Mouse (Mus musculus): ENCODE measurements around the gene Slc25a38. TPM values are rescaled to one million over a fixed set of nuclear protein-coding genes. Genes with fewer than 3 reads are reported as not detected.

Gene Slc25a38
- total RNA-seq (2021): 10 to 100 TPM; 23.4 to 23.8 TPM
- long read RNA-seq, experiment 1, transcript Slc25a38-201 (7 exons, 1,791 nt): major isoform, 17 of 32 reads
- long read RNA-seq, experiment 1, partial matches to known transcripts: 0 of 32 reads
- long read RNA-seq, experiment 1, other reads (novel, unspliced or antisense): 11 of 32 reads
- long read RNA-seq, experiment 2, partial matches to known transcripts: 0 of 8 reads
- long read RNA-seq, experiment 2, other reads (novel, unspliced or antisense): 4 of 8 reads

DNA sequence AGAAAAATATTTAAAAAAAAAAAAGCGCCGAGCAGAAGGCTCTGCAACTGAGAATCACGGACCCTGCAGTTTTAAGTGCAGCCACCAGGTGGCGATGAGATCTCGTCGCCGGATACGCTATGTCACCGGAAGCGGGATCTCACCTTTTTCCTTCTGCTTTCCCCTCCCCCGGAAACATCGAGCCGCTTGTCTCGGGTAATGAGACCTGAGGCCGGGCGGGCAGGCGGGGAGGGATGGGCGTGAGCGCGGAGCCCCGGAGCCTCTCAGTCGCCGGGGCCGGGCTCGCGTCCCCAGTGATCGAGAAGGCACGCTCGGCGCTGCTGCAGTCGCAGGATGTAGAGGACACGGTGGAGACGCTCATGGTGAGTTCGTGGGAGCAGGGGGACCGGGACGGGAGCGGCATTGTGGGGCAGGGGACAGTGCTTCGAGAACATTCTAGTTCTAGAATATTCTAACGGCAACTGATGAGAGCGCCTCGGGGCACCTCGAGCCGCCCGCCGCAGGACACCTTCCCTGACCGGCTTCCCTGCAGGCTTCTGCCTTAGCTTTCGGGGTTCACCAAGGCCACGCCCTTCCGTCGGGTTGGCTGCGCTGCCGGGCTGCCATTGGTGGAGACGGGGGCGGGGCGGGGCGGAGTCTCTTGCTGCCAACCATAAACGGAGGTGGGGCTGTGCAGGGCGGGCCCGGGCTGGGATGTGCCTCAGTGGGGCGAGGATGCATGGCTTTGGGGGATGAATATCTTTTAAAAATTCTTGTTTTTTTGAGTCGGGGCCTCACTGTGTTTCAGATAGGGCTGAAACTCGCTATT is at the start of gene Slc25a38:
Slc25a38 (plus strand) TSS at position 164 of the 808 bp plus-strand sequence.
- peak; percentile 96 to 99 for DNase-seq

- peak in 1 of 2 experiments; percentile 20 for DNase-seq
These were observed 45.9 kb upstream of the Slc25a38 start for GRCm38 (mm10) chr9:120064317-120064716.

DNA sequence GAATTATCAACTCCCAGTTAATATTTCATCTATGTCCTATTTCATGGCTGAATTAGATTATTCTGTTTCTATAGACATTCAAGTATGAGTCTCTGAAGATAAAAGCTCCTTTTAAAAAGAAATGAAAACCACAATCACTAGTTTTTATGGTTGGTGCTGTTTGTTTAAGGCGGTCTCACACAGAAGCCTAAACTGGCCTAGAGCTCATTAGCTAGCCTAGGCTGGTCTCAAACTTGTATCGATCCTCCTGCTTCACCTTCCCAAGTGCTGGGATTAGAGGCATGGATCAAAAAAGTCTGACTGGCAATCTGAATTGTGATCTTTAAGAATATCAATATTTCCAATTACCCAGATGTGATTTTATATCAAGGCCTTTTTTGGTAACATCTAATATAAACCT is 42.6 kb upstream of the Slc25a38 start:
- DNase-seq: no peak

DNA sequence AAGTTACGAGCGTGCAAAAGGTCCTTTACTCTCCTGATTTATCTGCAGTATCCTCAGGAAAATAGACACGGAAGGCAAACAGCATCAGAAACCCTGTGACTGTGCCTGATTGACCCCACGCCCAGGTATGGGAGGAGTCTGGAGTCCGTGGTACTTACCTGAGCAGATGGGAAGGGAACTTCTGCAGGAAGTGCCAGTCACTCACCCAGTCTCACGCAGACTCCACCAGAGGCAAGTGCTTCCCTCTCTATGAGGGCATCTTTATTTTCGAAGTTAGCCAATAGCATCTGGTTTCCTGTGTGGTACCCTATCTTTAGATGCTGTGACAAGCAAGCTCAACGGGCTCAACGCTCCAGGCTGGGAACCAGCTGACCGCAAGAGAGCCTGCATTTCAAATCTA is 42.1 kb upstream of the Slc25a38 start:
- no peak for DNase-seq

- no peak for DNase-seq
These were observed 40.4 kb upstream of the Slc25a38 start, which contains the start of gene Cx3cr1 for GRCm38 (mm10) chr9:120069779-120070178. Gene Cx3cr1, minus strand, starts transcription at chr9:120069879.

GRCm38 (mm10) chr9:120071251-120071650 is 38.9 kb upstream of the Slc25a38 start:
- DNase-seq: no peak

- peak; percentile 85 to 86 for DNase-seq
These were observed 37.0 kb upstream of the Slc25a38 start for GRCm38 (mm10) chr9:120073169-120073568.

- no peak for DNase-seq
These were observed 35.7 kb upstream of the Slc25a38 start for GRCm38 (mm10) chr9:120074516-120074915.

DNA sequence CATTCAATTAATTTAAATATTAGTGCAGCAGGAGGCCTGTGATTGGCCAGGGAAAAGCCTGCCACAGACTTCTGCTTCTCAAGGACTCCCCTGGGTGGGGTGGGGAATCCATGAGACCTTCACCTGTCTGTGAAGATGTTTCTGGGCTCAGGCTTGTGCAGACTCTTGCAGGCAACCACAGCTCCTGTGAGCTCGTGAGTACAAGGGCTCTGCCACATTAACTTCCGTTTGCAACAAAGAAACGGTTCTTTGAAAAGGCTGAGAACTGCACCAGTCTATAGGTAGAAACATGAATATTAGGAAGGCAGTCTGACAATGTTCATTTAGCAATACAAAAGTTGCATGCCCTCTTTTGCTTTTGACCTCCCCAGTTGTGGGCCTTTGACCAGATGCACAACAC is 31.9 kb upstream of the Slc25a38 start:
- DNase-seq: no peak

- no peak for DNase-seq
These were observed 30.3 kb upstream of the Slc25a38 start for GRCm38 (mm10) chr9:120079901-120080300.

GRCm38 (mm10) chr9:120080546-120081108 is 29.5 kb upstream of the Slc25a38 start:
- DNase-seq: no peak

DNA sequence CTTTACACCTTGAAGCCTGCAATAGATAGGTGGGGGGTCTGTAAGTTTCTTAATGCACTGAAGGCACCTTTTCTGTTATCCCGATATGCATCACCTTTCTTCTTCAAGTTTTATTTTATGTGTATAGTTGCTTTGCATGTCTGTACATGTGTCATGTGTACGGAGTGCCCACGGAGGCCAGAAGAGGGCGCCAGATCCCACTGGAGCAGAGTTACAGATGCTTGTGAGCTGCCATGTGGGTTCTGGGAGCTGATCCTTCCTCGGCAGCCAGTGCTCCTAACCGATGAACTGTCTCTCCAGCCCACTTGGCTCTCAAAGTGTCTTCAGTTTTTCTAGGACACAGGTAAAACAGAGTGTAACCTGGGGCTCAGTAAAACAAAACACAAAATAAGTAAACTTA is 28.9 kb upstream of the Slc25a38 start:
- DNase-seq: no peak

GRCm38 (mm10) chr9:120081967-120082366 is 28.2 kb upstream of the Slc25a38 start:
- DNase-seq: no peak

GRCm38 (mm10) chr9:120082691-120083090 is 27.5 kb upstream of the Slc25a38 start:
- DNase-seq: no peak

DNA sequence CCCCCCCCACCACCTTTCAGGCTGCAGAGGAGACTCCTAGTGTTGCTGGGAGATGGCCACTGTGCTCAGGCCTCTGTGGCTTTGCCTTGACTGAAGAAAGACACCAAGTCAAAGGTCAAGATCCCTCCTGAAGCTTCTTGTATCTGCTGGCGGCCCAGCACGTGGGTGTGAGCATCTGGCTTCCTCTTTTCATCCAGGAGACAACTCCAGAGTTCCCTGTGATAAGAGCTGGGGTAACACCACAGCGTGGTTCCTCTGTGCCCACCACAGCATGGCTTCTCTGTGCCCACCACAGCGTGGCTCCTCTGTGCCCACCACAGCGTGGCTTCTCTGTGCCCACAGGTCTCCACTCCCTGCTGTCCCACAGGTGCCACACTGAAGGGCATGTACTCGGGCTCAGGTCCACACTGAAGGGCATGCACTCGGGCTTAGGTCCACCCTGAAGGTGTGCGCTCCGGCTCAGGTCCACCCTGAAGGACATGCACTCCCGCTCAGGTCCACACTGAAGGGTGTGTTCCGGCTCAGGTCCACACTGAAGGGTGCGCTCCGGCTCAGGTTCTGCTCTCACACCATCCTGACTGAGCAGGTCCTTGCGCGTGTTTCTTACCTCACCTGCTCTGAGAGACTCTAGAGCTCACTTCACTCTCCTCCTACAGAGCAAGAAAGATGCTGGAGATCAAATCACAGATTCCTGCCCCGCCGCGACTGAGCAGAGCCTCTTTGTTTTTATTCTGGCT is 26.8 kb upstream of the Slc25a38 start:
- DNase-seq: no peak

DNA sequence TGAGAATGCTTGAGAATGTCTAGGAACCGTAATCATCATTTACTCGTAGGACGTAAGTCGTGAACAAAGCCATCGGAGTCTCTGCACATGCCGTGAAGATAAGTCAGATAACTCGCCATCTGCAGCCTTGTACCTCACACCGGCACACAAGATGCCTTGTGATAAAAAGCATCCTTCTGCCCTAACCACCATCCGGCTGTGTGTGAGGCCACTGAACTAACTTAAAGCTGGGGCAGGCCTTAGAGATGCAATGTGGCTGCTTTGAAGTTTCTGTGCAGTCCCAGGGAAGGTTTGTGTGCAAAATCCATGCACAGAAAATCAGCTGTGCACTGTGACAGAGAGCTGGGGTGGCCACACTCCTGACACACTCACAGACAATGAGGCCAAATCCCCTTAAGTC is 25.8 kb upstream of the Slc25a38 start:
- DNase-seq: no peak

GRCm38 (mm10) chr9:120089125-120089524 is 21.0 kb upstream of the Slc25a38 start:
- no peak for DNase-seq

DNA sequence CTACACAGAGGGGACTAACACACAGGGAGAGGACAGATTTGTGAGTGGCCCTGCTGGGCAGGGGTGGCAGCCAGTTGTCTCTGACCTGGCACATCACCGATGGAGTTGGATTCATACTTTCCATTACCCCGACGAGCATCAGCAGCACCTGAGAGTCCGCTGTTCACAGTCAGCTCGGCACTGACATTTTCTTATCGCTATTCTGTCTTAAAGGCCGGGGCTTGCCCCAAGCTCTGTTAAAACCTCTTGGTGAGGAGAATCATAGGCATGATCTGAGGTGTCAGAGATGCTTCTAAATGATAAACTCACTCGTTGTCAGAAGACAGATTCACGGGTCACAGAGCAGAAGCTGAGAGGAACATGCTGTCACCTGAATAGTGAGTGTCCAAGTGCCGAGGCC is 19.1 kb upstream of the Slc25a38 start:
- DNase-seq: no peak

- no peak for DNase-seq
These were observed 18.4 kb upstream of the Slc25a38 start, which contains the start of gene Ccr8 for GRCm38 (mm10) chr9:120091696-120092238. Gene Ccr8, plus strand, starts transcription at chr9:120092114.

DNA sequence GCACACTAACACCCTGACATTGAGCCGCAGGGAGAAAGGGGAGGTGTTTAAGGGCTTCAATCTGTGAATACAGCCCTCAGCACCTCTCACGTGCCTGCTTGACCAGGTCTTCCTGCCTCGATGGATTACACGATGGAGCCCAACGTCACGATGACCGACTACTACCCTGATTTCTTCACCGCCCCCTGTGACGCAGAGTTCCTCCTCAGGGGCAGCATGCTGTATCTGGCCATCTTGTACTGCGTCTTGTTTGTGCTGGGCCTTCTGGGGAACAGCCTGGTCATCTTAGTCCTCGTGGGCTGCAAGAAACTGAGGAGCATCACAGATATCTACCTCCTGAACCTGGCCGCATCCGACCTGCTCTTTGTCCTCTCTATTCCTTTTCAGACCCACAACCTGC is 16.5 kb upstream of the Slc25a38 start:
- no peak for DNase-seq

DNA sequence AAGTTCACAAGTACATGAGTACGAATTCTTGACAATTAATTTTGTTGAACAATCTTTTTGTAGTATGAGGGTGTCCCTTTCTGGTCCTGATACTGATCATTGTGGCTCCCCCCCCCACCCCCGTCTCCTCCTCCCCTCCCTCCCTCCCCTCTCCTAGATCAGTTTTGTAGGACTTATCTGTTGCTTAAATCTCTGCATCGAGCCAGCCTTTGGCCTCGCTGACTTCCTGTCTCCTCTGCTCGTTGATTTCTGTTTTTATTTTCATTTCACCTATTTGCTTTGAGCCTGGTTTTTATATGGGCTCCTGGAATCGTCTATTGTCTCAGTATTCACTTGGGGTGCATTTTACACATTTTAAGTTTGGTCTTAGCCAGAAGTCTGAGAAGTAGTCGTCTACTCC is 14.3 kb upstream of the Slc25a38 start:
- DNase-seq: no peak

GRCm38 (mm10) chr9:120098682-120099081 is 11.5 kb upstream of the Slc25a38 start:
- DNase-seq: peak; percentile 65 to 74

All from adrenal gland, postnatal 36 days (tissue).